Mouse (Mus musculus) lung, embryonic 14.5 days (tissue): ENCODE results near the gene Ttll10. TPM values are rescaled to one million over a fixed set of nuclear protein-coding genes. Genes with fewer than 3 reads are reported as not detected.

Experiments
- ATAC-seq: fragments of 200-750 bp; cut with Nextera tagmentation; 2 replicates; pipeline ENCODE4 v1.8.0; 2017; ENCODE audit warnings: mild to moderate bottlenecking, moderate TSS enrichment, moderate library complexity; ENCODE audit not compliant: insufficient read depth
- DNase-seq: peaks from one replicate; pipeline ENCODE4 v3.0.0-alpha.2; 2015
- H3K27ac ChIP-seq: fragments of 300-500 bp; sonication (generic); 2 replicates; pipeline ENCODE4 v1.5.1; 2014; ENCODE audit warnings: low read depth, mild to moderate bottlenecking, moderate library complexity
- H3K27me3 ChIP-seq: fragments of 300-500 bp; sonication (generic); 2 replicates; pipeline ENCODE4 v1.6.1; 2014; ENCODE audit warnings: low read length, control low read depth; ENCODE audit not compliant: insufficient read depth
- H3K36me3 ChIP-seq: fragments of 300-500 bp; sonication (generic); 2 replicates; pipeline ENCODE4 v1.6.1; 2014; ENCODE audit warnings: control low read depth; ENCODE audit not compliant: insufficient read depth
- H3K4me1 ChIP-seq: fragments of 300-500 bp; sonication (generic); 2 replicates; pipeline ENCODE4 v1.6.1; 2014; ENCODE audit warnings: antibody characterized with exemption, control low read depth; ENCODE audit not compliant: insufficient read depth
- H3K4me2 ChIP-seq: fragments of 300-500 bp; sonication (generic); 2 replicates; pipeline ENCODE4 v1.6.1; 2014; ENCODE audit warnings: mild to moderate bottlenecking
- H3K4me3 ChIP-seq: fragments of 300-500 bp; sonication (generic); 2 replicates; pipeline ENCODE4 v1.5.1; 2014; ENCODE audit warnings: low read depth, low read length
- H3K9ac ChIP-seq: fragments of 300-500 bp; sonication (generic); 2 replicates; pipeline ENCODE4 v1.6.1; 2014
- H3K9me3 ChIP-seq: fragments of 300-500 bp; sonication (generic); 2 replicates; pipeline ENCODE4 v1.6.1; 2016; ENCODE audit warnings: low read depth, low read length, control low read depth
- CTCF ChIP-seq: IDR thresholded peaks from 2 replicates; pipeline ENCODE4 v1.5.1; 2016; ENCODE audit warnings: antibody characterized with exemption, low read depth
- WGBS: fragments of 180-500 bp; shearing (Covaris S2); extraction: QIAGEN DNeasy Blood & Tissue Kit; methylation state at CpG from one replicate; pipeline ENCODE4 v1.1.7; 2014; 5-methylcytosine and 5-hydroxymethylcytosine counted together
- polyA plus RNA-seq: library from polyadenylated mRNA; unstranded; fragments of >200 nt; fragmentation: Nextera tagmentation; extraction: Ambion mirVana; gene quantifications from 2 replicates; pipeline ENCODE4 v1.2.1, GENCODE M21; 2014

The Ttll10 gene
- polyA plus RNA-seq, 1 experiment from 2014 or later = 3.0 TPM

GRCm38 (mm10) chr4:156082621-156083234, 23.5 kb upstream of the Ttll10 start:
- peak overlapping the region; percentile 36 for H3K4me2 ChIP-seq
- peaks cover 4% of the 10 kb centered on the region; the same call in 1 of the 2 replicates for H3K4me1 ChIP-seq
- no peak for ATAC-seq
- no peak for TF ChIP-seq CTCF
- no peak for DNase-seq
- no peaks in the 10 kb centered on the region for H3K36me3 ChIP-seq
- no peak overlapping the region for H3K4me3 ChIP-seq
- H3K27ac ChIP-seq = peak overlapping the region; percentile 89; the same call in 1 of the 2 replicates
- peaks cover 4% of the 10 kb centered on the region; the same call in 1 of the 2 replicates for H3K27me3 ChIP-seq
- H3K9ac ChIP-seq = no peak overlapping the region
- WGBS = 33% methylated on average over 4 of the region's 4 CpGs
- no peaks in the 10 kb centered on the region for H3K9me3 ChIP-seq

- WGBS = 1% methylated on average over 58 of the region's 58 CpGs
- H3K9me3 ChIP-seq = no peaks in the 10 kb centered on the region
- peak overlapping the region; percentile 72; the same call in 1 of the 2 replicates for H3K27ac ChIP-seq
- H3K9ac ChIP-seq = peak overlapping the region; percentile 32
- H3K4me1 ChIP-seq = peaks cover 10% of the 10 kb centered on the region; the same call in 1 of the 2 replicates
- ATAC-seq = peak; percentile 78
- peaks cover 9% of the 10 kb centered on the region; the same call in 1 of the 2 replicates for H3K27me3 ChIP-seq
- peak overlapping the region; percentile 41 for H3K4me3 ChIP-seq
- no peak; the same call in 1 of the 2 replicates for TF ChIP-seq CTCF
- no peaks in the 10 kb centered on the region for H3K36me3 ChIP-seq
- peak overlapping the region; percentile 78 for H3K4me2 ChIP-seq
- DNase-seq = peak; percentile 79
Measured at GRCm38 (mm10) chr4:156077499-156078301, 18.5 kb upstream of the Ttll10 start.

GRCm38 (mm10) chr4:156076911-156077382, 17.7 kb upstream of the Ttll10 start:
- peak; percentile 42 for DNase-seq
- WGBS = 8% methylated on average over 8 of the region's 8 CpGs
- H3K4me2 ChIP-seq = peak overlapping the region; percentile 78
- peak; percentile 18; the same call in 1 of the 2 replicates for TF ChIP-seq CTCF
- H3K4me3 ChIP-seq = peak overlapping the region; percentile 41
- H3K9me3 ChIP-seq = no peaks in the 10 kb centered on the region
- peak; percentile 32 for ATAC-seq
- peaks cover 6% of the 10 kb centered on the region; the same call in 1 of the 2 replicates for H3K4me1 ChIP-seq
- H3K9ac ChIP-seq = peak overlapping the region; percentile 32; the same call in 1 of the 2 replicates
- H3K27me3 ChIP-seq = peaks cover 9% of the 10 kb centered on the region; the same call in 1 of the 2 replicates
- H3K36me3 ChIP-seq = no peaks in the 10 kb centered on the region
- peak overlapping the region; percentile 72; the same call in 1 of the 2 replicates for H3K27ac ChIP-seq

GRCm38 (mm10) chr4:156070716-156071115, 11.5 kb upstream of the Ttll10 start:
- 70% methylated on average over 2 of the region's 2 CpGs for WGBS
- H3K9me3 ChIP-seq = no peaks in the 10 kb centered on the region
- DNase-seq = peak; percentile 26
- H3K4me3 ChIP-seq = no peak overlapping the region
- TF ChIP-seq CTCF = no peak
- H3K9ac ChIP-seq = no peak overlapping the region
- H3K27me3 ChIP-seq = no peaks in the 10 kb centered on the region
- no peak overlapping the region for H3K27ac ChIP-seq
- H3K36me3 ChIP-seq = no peaks in the 10 kb centered on the region
- no peaks in the 10 kb centered on the region for H3K4me1 ChIP-seq
- ATAC-seq = no peak
- H3K4me2 ChIP-seq = no peak overlapping the region

- Histone ChIP-seq H3K36me3 (no peaks in the 10 kb centered on the region), H3K27ac (no peak overlapping the region)
- DNase-seq = no peak
Measured at GRCm38 (mm10) chr4:156070276-156070675, 11.1 kb upstream of the Ttll10 start.

GRCm38 (mm10) chr4:156069701-156070100, 10.5 kb upstream of the Ttll10 start:
- H3K4me2 ChIP-seq = no peak overlapping the region
- WGBS = 84% methylated on average over 8 of the region's 8 CpGs
- TF ChIP-seq CTCF = no peak
- no peaks in the 10 kb centered on the region for H3K4me1 ChIP-seq
- H3K36me3 ChIP-seq = no peaks in the 10 kb centered on the region
- no peaks in the 10 kb centered on the region for H3K9me3 ChIP-seq
- H3K4me3 ChIP-seq = no peak overlapping the region
- no peak for DNase-seq
- no peaks in the 10 kb centered on the region for H3K27me3 ChIP-seq
- H3K27ac ChIP-seq = no peak overlapping the region
- no peak for ATAC-seq
- H3K9ac ChIP-seq = no peak overlapping the region

More at GRCm38 (mm10) chr4:156070276-156070675, 11.1 kb upstream of the Ttll10 start:
- 64% methylated on average over 6 of the region's 6 CpGs for WGBS
- no peak for TF ChIP-seq CTCF
- no peak for ATAC-seq
- Histone ChIP-seq H3K27me3 (no peaks in the 10 kb centered on the region), H3K4me1 (no peaks in the 10 kb centered on the region), H3K9ac (no peak overlapping the region), H3K4me2 (no peak overlapping the region), H3K4me3 (no peak overlapping the region), H3K9me3 (no peaks in the 10 kb centered on the region)
